Mouse (Mus musculus) heart, embryonic 16.5 days (tissue): ENCODE data around the gene Lrp1. TPM values are rescaled to one million over a fixed set of nuclear protein-coding genes. Genes with fewer than 3 reads are reported as not detected.
"Not testable (repeated sequence)": the region's sequence is repeated elsewhere in the genome, so short reads cannot be mapped to it uniquely, and the experiment has no call there.

Source experiments
- ATAC-seq: fragments of 200-750 bp; cut with Nextera tagmentation; replicated peaks from 2 replicates; pipeline ENCODE4 v1.8.0; 2017; ENCODE audit warnings: moderate number of reproducible peaks; ENCODE audit not compliant: insufficient read depth, low FRiP score; ENCODE audit errors: extremely low read depth
- H3K27ac ChIP-seq: fragments of 300-500 bp; sonication (generic); 2 replicates; pipeline ENCODE4 v1.5.1; 2014; ENCODE audit warnings: mild to moderate bottlenecking, low read length, control low read depth, moderate library complexity
- H3K27me3 ChIP-seq: fragments of 300-500 bp; sonication (generic); 2 replicates; pipeline ENCODE4 v1.6.1; 2014; ENCODE audit warnings: low read length, mixed read lengths; ENCODE audit not compliant: control insufficient read depth, insufficient read depth
- H3K36me3 ChIP-seq: fragments of 300-500 bp; sonication (generic); 2 replicates; pipeline ENCODE4 v1.6.1; 2014; ENCODE audit not compliant: control insufficient read depth, insufficient read depth
- H3K4me1 ChIP-seq: fragments of 300-500 bp; sonication (generic); 2 replicates; pipeline ENCODE4 v1.6.1; 2014; ENCODE audit warnings: low read length, mixed read lengths; ENCODE audit not compliant: control insufficient read depth, insufficient read depth
- H3K4me2 ChIP-seq: fragments of 300-500 bp; sonication (generic); 2 replicates; pipeline ENCODE4 v1.6.1; 2014; ENCODE audit warnings: low read depth, mild to moderate bottlenecking, control low read depth, low read length
- H3K4me3 ChIP-seq: fragments of 300-500 bp; sonication (generic); 2 replicates; pipeline ENCODE4 v1.5.1; 2014; ENCODE audit warnings: mild to moderate bottlenecking, control low read depth, low read length
- H3K9ac ChIP-seq: fragments of 300-500 bp; sonication (generic); 2 replicates; pipeline ENCODE4 v1.6.1; 2014; ENCODE audit warnings: low read length, control low read depth
- H3K9me3 ChIP-seq: fragments of 300-500 bp; sonication (generic); replicated peaks from 2 replicates; pipeline ENCODE4 v1.6.1; 2016; ENCODE audit warnings: low read length; ENCODE audit not compliant: control insufficient read depth
- WGBS: fragments of 180-500 bp; shearing (Covaris S2); extraction: QIAGEN DNeasy Blood & Tissue Kit; methylation state at CpG from one replicate; pipeline ENCODE4 v1.1.7; 2014; 5-methylcytosine and 5-hydroxymethylcytosine counted together
- polyA plus RNA-seq: library from polyadenylated mRNA; unstranded; fragments of >200 nt; fragmentation: Nextera tagmentation; extraction: Ambion mirVana; gene quantifications from 2 replicates; pipeline ENCODE4 v1.2.1, GENCODE M21; 2015

Gene Lrp1
- polyA plus RNA-seq, 1 experiment from 2014 or later, result 33.4 TPM

DNA sequence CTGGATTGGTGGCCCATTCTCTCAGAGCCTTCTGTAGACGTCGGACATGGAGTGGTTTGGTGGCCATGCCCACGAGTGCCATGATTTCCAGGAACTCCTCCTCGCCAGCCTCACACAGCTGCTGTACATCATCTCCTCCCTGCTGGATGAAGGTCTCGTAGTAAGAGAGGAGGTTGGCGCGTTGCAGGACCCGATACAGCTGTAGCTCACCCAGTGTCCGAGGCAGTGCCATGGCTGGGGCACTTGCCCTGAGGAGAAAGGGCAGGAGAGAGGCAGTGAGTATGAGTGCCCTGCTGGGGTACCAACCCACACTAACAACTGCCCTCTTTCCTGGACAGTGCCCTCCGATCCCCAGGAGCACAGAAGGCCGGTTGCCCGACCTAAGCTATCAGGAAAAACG is 43.9 kb upstream of the Lrp1 start:
- Histone ChIP-seq H3K27me3 (no peaks in the 10 kb centered on the region), H3K36me3 (peaks cover 17% of the 10 kb centered on the region), H3K4me3 (peak overlapping the region; percentile 82), H3K9ac (peak overlapping the region; percentile 93), H3K9me3 (no peaks in the 10 kb centered on the region), H3K4me2 (peak overlapping the region; percentile 90), H3K4me1 (peaks cover 67% of the 10 kb centered on the region), H3K27ac (no peak overlapping the region)
- ATAC-seq, result no peak
- WGBS, result 50% methylated on average over 13 of the region's 13 CpGs

DNA sequence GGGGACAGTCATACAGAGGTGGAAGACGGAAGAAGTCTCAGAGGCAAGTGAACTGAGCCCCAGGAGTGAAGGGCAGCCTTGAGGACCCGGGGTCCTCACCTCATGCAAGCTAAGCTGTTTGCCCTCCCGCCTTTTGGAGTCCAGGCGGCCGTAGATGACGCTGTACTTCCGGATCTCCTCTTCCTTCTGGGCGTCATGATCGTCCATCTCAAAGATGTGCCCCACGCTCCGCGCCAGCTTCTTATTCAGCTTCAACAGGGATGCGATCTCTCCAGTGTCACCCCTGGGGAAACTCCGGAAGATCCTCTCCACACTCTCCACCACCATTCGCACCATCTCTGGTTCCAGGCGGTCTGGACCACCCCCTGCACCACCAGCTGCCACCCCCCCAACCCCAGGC is 43.2 kb upstream of the Lrp1 start:
- ATAC-seq, result no peak
- 46% methylated on average over 16 of the region's 16 CpGs for WGBS
- Histone ChIP-seq H3K36me3 (peaks cover 18% of the 10 kb centered on the region), H3K9ac (no peak overlapping the region), H3K4me2 (peak overlapping the region; percentile 90), H3K4me1 (peaks cover 59% of the 10 kb centered on the region), H3K4me3 (no peak overlapping the region; the same call in 1 of the 2 replicates), H3K9me3 (no peaks in the 10 kb centered on the region), H3K27me3 (no peaks in the 10 kb centered on the region), H3K27ac (no peak overlapping the region)

DNA sequence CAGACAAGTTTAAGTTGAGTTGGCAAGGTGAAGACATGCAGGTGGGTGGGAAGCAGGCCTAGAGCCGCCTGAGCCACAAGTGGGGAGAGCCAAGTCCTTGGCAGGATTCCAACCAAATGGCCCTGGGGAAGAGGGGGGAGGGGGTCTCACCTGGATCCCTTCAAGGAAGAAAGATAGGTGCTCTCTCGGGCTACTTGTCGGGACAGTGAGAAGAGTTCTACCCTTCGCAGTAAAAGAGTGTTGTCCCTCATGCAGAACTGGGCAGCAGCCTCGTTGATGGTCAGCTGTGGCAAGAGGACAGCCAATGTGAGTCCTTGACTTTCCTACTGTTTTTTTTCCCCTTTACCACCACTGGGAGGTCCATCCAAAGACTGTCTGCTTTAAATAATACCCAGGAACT is 42.6 kb upstream of the Lrp1 start:
- no peak overlapping the region for H3K4me3 ChIP-seq
- H3K4me1 ChIP-seq, result peaks cover 54% of the 10 kb centered on the region
- H3K9ac ChIP-seq, result no peak overlapping the region
- 32% methylated on average over 5 of the region's 5 CpGs for WGBS
- no peak overlapping the region for H3K4me2 ChIP-seq
- H3K27ac ChIP-seq, result no peak overlapping the region
- ATAC-seq, result no peak
- peaks cover 18% of the 10 kb centered on the region for H3K36me3 ChIP-seq
- no peaks in the 10 kb centered on the region for H3K9me3 ChIP-seq
- no peaks in the 10 kb centered on the region for H3K27me3 ChIP-seq

DNA sequence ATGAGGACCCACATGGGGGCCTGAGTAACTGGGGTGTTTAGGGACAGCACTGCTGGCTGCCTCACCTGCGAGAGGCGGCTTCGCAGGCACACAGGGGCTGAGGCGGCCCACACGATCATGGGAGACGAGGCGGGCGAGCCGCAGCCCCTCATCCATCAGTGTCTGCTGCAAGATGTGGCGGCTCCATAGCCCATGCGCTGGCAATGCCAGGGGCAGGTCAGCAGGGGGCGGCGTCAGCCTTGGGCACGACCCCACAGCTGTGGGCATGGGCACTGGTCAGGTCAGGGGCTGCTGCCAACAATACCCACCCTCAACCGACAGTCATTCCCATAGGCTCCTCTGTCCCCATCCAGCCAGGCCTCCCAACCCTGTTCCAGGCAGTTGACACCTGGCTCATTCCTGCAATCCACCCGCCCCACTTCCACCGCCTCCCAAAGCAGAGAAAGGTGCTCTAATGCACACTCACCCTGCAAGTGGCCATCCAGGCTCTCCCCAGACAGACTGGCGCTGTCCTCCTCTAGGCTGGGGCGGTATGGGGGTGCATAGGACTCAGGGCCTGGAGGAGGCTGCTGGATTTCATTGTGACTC is 41.8 kb upstream of the Lrp1 start:
- peaks cover 18% of the 10 kb centered on the region for H3K36me3 ChIP-seq
- peak overlapping the region; percentile 68 for H3K9ac ChIP-seq
- H3K27me3 ChIP-seq, result no peaks in the 10 kb centered on the region
- H3K4me3 ChIP-seq, result peak overlapping the region; percentile 44
- no peaks in the 10 kb centered on the region for H3K9me3 ChIP-seq
- WGBS, result 41% methylated on average over 19 of the region's 19 CpGs
- peaks cover 48% of the 10 kb centered on the region for H3K4me1 ChIP-seq
- peak overlapping the region; percentile 75 for H3K4me2 ChIP-seq
- no peak for ATAC-seq
- peak overlapping the region; percentile 89 for H3K27ac ChIP-seq

- peak overlapping the region; percentile 68 for H3K9ac ChIP-seq
- peaks cover 48% of the 10 kb centered on the region for H3K4me1 ChIP-seq
- H3K4me2 ChIP-seq, result peak overlapping the region; percentile 75
- peak overlapping the region; percentile 89 for H3K27ac ChIP-seq
- no peaks in the 10 kb centered on the region for H3K27me3 ChIP-seq
- ATAC-seq, result peak; percentile 45
- H3K4me3 ChIP-seq, result peak overlapping the region; percentile 44
- H3K36me3 ChIP-seq, result peaks cover 18% of the 10 kb centered on the region
- H3K9me3 ChIP-seq, result no peaks in the 10 kb centered on the region
- 2% methylated on average over 16 of the region's 16 CpGs for WGBS
Observed at GRCm38 (mm10) chr10:127661915-127662663, 41.1 kb upstream of the Lrp1 start.

DNA sequence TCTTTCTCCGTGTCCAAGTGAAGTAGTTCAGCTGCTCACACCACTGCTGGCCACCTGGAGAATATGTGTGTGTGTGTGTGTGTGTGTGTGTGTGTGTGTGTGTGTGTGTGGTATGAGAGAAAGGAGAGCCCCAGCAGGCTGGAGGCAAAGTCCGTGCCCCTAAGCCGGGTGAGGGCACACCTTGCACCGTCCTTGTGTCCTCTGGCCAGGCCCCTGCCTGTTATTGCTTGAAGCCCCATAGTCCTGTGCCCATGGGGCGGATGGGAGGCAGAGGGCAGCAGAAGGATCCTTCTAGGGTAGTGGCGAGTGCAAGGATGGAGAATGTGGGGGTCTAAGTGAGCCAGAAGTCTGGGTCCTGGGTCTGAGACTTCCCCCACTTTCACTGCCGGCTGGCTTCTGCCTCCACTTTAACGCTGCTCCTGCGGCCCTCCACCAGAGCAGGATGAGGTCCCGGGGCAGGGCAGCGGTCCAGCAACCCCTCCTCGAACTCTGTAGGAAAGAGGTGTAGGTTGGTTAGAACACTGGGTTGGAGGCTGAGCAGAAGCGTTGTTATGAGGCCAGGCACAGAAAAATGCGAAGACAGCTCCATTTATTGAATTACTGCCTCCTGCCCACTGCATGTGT is 40.5 kb upstream of the Lrp1 start:
- ATAC-seq, result no peak
- H3K4me3 ChIP-seq, result peak overlapping the region; percentile 44
- 25% methylated on average over 14 of the region's 14 CpGs for WGBS

GRCm38 (mm10) chr10:127659551-127659950 is 38.6 kb upstream of the Lrp1 start:
- H3K27me3 ChIP-seq, result no peaks in the 10 kb centered on the region
- 50% methylated on average over 1 of the region's 1 CpGs for WGBS
- no peak overlapping the region for H3K4me3 ChIP-seq
- peaks cover 32% of the 10 kb centered on the region for H3K36me3 ChIP-seq
- H3K9me3 ChIP-seq, result no peaks in the 10 kb centered on the region
- no peak overlapping the region for H3K9ac ChIP-seq
- no peak for ATAC-seq
- no peak overlapping the region for H3K27ac ChIP-seq
- H3K4me2 ChIP-seq, result no peak overlapping the region
- H3K4me1 ChIP-seq, result peaks cover 36% of the 10 kb centered on the region

More for the DNA sequence above, 40.5 kb upstream of the Lrp1 start:
- peak overlapping the region; percentile 89 for H3K27ac ChIP-seq
- H3K4me1 ChIP-seq, result peaks cover 48% of the 10 kb centered on the region
- no peaks in the 10 kb centered on the region for H3K27me3 ChIP-seq
- peak overlapping the region; percentile 68 for H3K9ac ChIP-seq
- peak overlapping the region; percentile 75 for H3K4me2 ChIP-seq
- no peaks in the 10 kb centered on the region for H3K9me3 ChIP-seq
- H3K36me3 ChIP-seq, result peaks cover 18% of the 10 kb centered on the region

GRCm38 (mm10) chr10:127658076-127658475 is 37.1 kb upstream of the Lrp1 start:
- ATAC-seq, result no peak
- no peaks in the 10 kb centered on the region for H3K9me3 ChIP-seq
- 25% methylated on average over 6 of the region's 6 CpGs for WGBS
- H3K4me2 ChIP-seq, result no peak overlapping the region
- H3K36me3 ChIP-seq, result peaks cover 42% of the 10 kb centered on the region
- no peak overlapping the region for H3K9ac ChIP-seq
- H3K4me1 ChIP-seq, result peaks cover 23% of the 10 kb centered on the region
- no peak overlapping the region for H3K27ac ChIP-seq
- no peaks in the 10 kb centered on the region for H3K27me3 ChIP-seq
- no peak overlapping the region for H3K4me3 ChIP-seq

GRCm38 (mm10) chr10:127657617-127658016 is 36.7 kb upstream of the Lrp1 start:
- H3K9me3 ChIP-seq, H3K9ac ChIP-seq, ATAC-seq, H3K4me2 ChIP-seq, H3K27ac ChIP-seq, H3K27me3 ChIP-seq, H3K4me3 ChIP-seq: not testable (repeated sequence)
- peaks cover 18% of the 10 kb centered on the region for H3K4me1 ChIP-seq
- 75% methylated on average over 6 of the region's 6 CpGs for WGBS
- peaks cover 47% of the 10 kb centered on the region for H3K36me3 ChIP-seq
